Mouse (Mus musculus) gastrocnemius, postnatal 4 days (tissue): ENCODE results near the gene Snu13. TPM values are rescaled to one million over a fixed set of nuclear protein-coding genes. Genes with fewer than 3 reads are reported as not detected.

Experiments
- DNase-seq, 2 experiments: peaks; one replicate each; pipeline ENCODE4 v3.0.0; 2021 to 2022; ENCODE audit warnings: low spot score in 2 of 2, mixed read lengths in 2 of 2
- total RNA-seq, 2 experiments: library from RNA; stranded (reverse); gene quantifications; 2 replicates each; pipeline ENCODE4 v1.2.3; 2021

Gene Snu13
- total RNA-seq, 2 experiments from 2014 or later, result 60.2 to 64.0 TPM

- no peak for DNase-seq
Measured at GRCm38 (mm10) chr15:82027726-82028125, 19.7 kb downstream of the Snu13 start.

DNA sequence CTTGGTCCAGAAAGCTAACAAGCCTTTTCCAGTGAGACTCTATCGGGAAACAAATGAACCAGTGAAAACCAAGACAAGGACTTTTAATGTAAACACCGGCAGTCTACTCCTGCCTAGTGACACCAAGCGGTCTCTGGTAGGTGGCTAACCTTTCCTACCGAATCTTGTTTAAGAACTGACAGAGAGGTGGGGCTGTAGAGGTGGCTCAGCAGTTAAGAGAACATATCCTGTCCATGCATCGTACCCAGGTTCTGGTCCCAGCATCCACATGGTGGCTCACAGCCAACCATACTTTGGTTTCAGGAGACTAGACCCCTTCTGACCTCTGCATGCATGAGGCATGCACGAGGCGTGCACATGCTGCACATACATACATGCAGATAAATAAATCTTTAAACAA is 20.1 kb downstream of the Snu13 start:
- no peak for DNase-seq

- DNase-seq, result no peak
Measured at GRCm38 (mm10) chr15:82023965-82024635, 23.3 kb downstream of the Snu13 start.

- DNase-seq, result no peak
Measured at GRCm38 (mm10) chr15:82022535-82023088, 24.8 kb downstream of the Snu13 start.

DNA sequence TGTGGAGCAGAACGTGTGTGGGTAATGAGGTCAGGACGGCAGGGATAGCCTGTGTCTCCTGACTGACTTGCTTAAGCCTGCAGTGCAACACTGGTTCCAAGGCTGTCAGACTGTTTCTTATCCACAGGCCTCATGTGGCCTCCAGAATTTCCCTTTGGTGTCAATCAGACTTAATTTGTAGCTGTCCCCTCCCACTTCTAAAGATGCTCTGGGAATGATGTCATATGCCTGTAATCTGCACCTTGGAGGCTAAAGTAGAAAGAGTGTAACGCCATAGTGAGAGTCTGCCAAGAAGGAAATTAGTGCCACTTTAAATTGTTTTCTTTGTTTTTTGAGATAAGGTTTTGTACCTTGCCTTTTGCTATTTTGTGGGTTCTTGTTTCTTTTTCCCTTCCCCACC is 28.1 kb downstream of the Snu13 start:
- no peak for DNase-seq

GRCm38 (mm10) chr15:82017461-82017860 is 29.9 kb downstream of the Snu13 start:
- DNase-seq, result no peak

- DNase-seq, result no peak
Measured at GRCm38 (mm10) chr15:82016830-82017229, 30.6 kb downstream of the Snu13 start.

- peak; percentile 98 to 100 for DNase-seq
Measured at GRCm38 (mm10) chr15:82016101-82016808, 31.1 kb downstream of the Snu13 start.

DNA sequence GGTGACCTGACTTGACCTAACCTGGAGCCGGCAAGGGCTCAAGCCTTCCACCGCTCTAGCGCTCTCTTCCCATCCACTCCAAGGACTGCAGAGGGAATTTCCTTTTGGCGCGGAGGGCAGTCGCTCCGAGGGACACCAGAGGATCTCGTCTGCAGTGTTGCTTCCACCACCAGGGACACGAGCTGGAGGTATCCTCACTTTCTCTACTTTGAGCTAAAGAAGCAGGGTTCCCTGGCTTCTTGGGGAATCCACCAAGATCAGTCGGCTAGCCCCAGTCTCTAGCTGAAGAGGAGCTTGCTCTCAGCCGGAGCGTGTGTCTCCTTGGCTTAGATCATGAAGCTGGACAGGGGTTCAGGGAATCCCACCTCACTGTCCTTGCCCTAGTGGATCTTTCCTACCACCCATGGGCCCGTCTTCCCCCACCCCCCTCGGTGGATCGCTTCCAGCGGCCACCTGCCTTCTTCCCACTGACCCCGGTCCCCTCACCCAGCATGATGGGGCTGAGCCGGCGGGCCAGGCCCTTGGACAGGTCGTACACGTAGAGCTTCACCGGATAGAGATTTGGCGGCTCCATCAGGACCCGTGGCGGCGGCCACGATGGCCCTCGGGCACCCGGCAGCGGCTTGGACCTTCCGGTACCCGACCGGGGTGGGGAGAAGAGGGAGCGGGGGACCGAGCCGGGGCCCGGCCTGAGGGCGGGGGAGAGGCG is 31.9 kb downstream of the Snu13 start:
- peak in 1 of 2 experiments; percentile 24 for DNase-seq

DNA sequence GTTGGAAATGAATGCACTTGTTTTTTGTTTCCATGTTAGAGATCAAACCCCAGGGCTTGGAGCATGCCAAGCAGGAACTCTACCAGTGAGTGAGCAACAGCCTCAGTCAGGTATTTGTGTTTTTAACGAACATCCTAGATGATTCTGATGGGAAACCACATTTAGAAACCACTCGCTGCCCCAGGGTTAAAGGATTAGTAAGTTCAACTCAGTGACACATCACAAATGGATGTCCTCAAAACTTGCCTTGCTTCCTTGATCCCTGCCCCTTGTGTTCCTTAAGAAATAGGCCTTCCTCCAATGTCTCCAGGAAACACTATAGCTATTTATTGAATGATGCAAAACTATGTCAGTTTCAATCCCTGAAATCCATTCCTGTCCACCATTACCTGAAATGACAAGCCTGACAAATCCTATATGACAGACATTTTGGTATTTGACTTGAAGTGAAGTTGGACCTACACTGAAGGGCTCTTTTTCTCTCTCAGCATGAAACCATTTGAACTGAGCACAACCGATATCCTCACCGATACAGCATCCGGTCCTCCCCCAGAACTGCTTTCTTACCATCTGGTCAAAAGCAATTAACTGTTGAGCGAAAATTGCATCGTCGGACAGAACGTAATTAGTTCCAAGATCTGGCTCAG is 32.5 kb downstream of the Snu13 start:
- DNase-seq, result no peak

DNA sequence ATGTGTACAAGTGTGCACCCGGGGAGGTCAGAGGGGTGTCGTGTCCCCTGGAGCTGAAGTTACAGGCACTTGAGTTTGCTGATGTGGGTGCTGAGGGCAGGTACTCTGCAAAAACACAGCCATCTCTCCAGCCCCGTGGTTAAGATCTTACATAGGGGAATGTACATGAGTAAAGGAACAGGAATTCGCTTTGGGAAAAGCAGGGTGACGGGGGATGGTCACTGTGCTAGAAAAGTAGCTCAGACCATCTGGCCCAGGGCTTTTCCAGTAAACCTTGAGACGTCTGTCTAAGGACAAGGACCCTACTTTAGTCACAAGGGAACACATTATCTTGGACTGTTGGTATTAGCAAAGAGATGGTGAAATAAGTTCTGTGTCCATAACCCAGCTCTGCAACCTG is 35.5 kb downstream of the Snu13 start:
- no peak for DNase-seq

- DNase-seq, result no peak
Measured at GRCm38 (mm10) chr15:82004257-82004656, 43.1 kb downstream of the Snu13 start.

DNA sequence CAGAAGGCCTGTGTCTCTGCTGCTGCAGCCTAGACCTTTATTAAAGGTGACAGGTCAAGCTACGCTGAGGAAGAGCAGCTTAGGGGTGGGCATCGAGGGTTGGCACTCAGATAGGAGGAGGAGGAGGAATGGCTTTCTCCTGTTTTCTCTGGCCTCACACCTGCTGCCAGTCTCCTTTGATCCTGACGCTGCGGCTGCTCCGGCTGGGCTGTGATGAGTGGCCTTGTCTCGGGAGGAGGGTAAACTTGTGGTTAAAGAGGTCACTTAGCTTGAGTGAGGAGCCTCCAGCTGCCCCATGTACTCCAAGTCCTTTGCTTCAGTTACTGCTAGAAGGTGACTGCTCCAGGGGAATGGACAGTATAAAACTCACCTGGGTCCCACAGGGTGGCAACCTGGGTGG is 53.4 kb downstream of the Snu13 start:
- DNase-seq, result no peak

DNA sequence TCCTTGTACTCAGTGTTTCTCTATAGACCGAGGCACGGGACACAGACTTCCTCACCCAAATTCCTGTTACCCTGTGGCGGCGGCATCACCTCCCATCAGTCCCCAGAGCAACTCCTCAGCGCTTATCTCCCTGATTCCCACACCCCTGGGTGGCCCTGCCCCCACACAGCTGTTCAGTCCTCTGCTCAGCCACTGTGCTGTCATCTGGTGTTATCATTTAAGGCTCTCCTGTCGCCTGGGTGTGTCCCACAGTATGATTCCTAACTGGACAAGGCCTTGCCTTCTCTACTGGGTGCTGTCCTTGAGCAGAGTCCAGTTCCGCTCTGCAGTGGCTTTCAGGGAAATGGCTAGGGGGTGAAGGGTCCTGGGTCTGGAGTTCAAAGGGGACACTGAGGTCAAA is 56.8 kb downstream of the Snu13 start:
- DNase-seq, result no peak

Other genes with a start within 250 kb of the Snu13 start
- gene Tef, start 245.2 kb downstream of the Snu13 start, total RNA-seq, result 100 to 1,000 TPM; 112 to 117 TPM
- 10 to 100 TPM; 34.5 to 44.1 TPM for gene Tob2, start 188.8 kb downstream of the Snu13 start, total RNA-seq
- 10 to 100 TPM; 48.9 to 55.8 TPM for gene Phf5a, start 175.7 kb downstream of the Snu13 start, total RNA-seq
- gene Aco2, start 175.3 kb downstream of the Snu13 start, total RNA-seq, result 100 to 1,000 TPM; 650 to 720 TPM
- 10 to 100 TPM; 14.1 to 16.5 TPM for gene Polr3h, start 121.4 kb downstream of the Snu13 start, total RNA-seq
- 1 to 10 TPM; 9.1 to 9.4 TPM for gene Csdc2, start 110.8 kb downstream of the Snu13 start, total RNA-seq
- 10 to 100 TPM; 20.3 to 21.6 TPM for gene Pmm1, start 86.7 kb downstream of the Snu13 start, total RNA-seq
- gene 1700029P11Rik, start 67.1 kb downstream of the Snu13 start, total RNA-seq, result not detected
- 10 to 100 TPM; 26.2 to 28.6 TPM for gene Xrcc6, start 59.8 kb downstream of the Snu13 start, total RNA-seq
- 10 to 100 TPM; 21.9 to 23.9 TPM for gene Desi1, start 13.7 kb downstream of the Snu13 start, total RNA-seq
- gene 4930407I10Rik, start 11.6 kb upstream of the Snu13 start, total RNA-seq, result not detected
- under 1 TPM in 1 of 2 experiments, not detected in 1; 0.16 TPM for gene Mei1, start 22.4 kb upstream of the Snu13 start, total RNA-seq
- 10 to 100 TPM; 45.5 to 49.4 TPM for gene Ccdc134, start 80.3 kb upstream of the Snu13 start, total RNA-seq
- gene Srebf2, start 99.6 kb upstream of the Snu13 start, total RNA-seq, result 10 to 100 TPM; 77.9 to 96.4 TPM
- under 1 TPM in 1 of 2 experiments, not detected in 1; 0.23 TPM for gene Shisa8, start 165.2 kb upstream of the Snu13 start, total RNA-seq
- under 1 TPM in 1 of 2 experiments, not detected in 1; 0.66 TPM for gene Tnfrsf13c, start 176.8 kb upstream of the Snu13 start, total RNA-seq
- gene Cenpm, start 197.2 kb upstream of the Snu13 start, total RNA-seq, result 10 to 100 TPM in 1 of 2 experiments, 1 to 10 TPM in 1; 8.5 to 14.4 TPM
- gene 1500009C09Rik, start 204.8 kb upstream of the Snu13 start, total RNA-seq, result not detected
- 1 to 10 TPM; 1.2 to 1.9 TPM for gene Sept3, start 227.3 kb upstream of the Snu13 start, total RNA-seq